Mouse (Mus musculus): ENCODE measurements around the gene Unc13b. TPM values are rescaled to one million over a fixed set of nuclear protein-coding genes. Genes with fewer than 3 reads are reported as not detected.

Unc13b gene
- polyA plus RNA-seq, 1 experiment from 2014 or later, result 1.5 TPM

DNA sequence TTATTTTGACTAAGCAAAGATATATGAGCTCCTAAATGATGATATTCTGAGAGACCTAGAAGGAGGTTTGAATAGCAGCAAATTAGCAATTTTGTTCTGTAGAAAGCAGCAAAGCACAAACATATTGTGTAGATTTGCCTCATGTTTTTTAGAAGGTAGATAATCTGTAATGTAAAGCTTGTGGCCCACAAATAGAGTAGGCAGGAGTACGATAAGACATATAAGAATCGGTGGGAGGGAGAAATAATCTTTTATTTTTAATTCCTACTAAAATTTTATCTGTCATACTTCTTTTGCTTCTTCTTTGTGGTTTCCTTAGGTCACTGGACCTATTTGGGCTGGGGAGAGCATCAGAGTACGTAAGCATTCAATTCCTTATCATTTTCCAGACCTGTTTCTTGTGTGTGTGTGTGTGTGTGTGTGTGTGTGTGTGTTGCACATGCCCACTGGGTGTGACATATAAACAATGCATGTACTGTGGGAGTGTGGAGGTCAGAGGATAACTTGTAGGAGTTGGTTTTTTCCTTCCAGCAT lies 102.4 kb downstream of the Unc13b start:
- 90% methylated on average over 3 of the region's 3 CpGs for WGBS
- Histone ChIP-seq H3K4me1 (replicated peaks; ENCODE audit: control insufficient read depth, insufficient read depth, low read length) (no peaks in the 10 kb centered on the region), H3K4me2 (replicated peaks; ENCODE audit: low read depth) (no peak overlapping the region), H3K9me3 (ENCODE audit: control insufficient read depth) (no peaks in the 10 kb centered on the region), H3K9ac (ENCODE audit: low read depth, low read length) (no peak overlapping the region), H3K27me3 (replicated peaks; ENCODE audit: control insufficient read depth, insufficient read depth, low read length) (no peaks in the 10 kb centered on the region), H3K36me3 (ENCODE audit: control insufficient read depth, insufficient read depth) (no peaks in the 10 kb centered on the region), H3K4me3 (ENCODE audit: low read depth, low read length) (no peak overlapping the region), H3K27ac (ENCODE audit: low read depth, low read length) (no peak overlapping the region)
- no peak for ATAC-seq
- TF ChIP-seq CTCF (IDR thresholded peaks at IDR 0.05; ENCODE audit: low read depth), result no peak

DNA sequence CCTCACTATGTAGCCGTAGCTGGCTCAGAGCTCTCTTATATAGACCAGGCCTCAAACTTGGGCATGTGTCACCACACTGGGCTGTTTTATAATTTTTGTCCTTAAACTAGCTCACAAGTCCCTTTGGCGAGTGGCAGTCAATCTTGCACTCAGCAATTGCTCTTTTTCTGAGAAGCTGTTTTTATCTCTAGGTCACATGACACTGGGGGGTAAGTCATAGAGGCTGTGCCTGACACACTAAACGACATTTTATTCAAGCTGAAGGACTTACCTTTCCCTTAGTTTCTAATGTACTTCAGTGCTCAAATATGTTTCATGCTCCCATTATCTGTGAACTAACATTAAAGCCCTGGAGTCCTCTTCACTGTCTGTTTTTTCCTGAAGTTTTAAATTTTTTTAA lies 104.5 kb downstream of the Unc13b start:
- no peak for ATAC-seq
- WGBS, result 57% methylated on average over 3 of the region's 3 CpGs
- no peak overlapping the region for H3K4me2 ChIP-seq (replicated peaks; ENCODE audit: low read depth)

DNA sequence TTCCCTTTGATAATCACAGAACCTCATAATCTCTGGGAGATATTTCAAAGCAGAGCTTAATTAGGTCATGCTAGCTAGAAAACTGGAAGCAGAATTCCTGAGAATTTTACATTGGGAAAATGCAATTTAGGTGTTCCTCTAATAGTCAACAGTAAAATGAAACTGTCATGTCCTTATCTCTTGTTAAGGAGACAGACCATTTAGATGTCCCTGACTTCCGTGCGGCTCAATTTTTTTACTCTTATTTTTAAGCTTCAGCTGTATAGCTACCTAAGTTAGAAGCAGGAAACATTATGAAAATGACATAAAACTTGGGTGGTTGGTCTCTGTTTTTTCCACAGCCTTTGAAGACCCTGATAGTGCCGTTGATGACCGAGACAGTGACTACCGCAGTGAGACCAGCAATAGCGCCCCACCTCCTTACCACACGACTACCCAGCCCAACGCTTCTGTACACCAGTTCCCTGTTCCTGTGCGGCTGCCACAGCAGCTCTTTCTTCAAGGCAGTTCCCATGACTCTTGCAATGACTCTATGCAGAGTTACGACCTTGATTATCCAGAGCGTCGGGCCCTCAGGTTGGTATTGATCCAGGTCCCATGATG lies 106.8 kb downstream of the Unc13b start:
- TF ChIP-seq CTCF (IDR thresholded peaks at IDR 0.05; ENCODE audit: low read depth), result no peak

More for the DNA sequence above, 104.5 kb downstream of the Unc13b start:
- H3K9ac ChIP-seq (ENCODE audit: low read depth, low read length), result no peak overlapping the region
- H3K36me3 ChIP-seq (ENCODE audit: control insufficient read depth, insufficient read depth), result no peaks in the 10 kb centered on the region
- H3K4me1 ChIP-seq (replicated peaks; ENCODE audit: control insufficient read depth, insufficient read depth, low read length), result no peaks in the 10 kb centered on the region
- H3K27ac ChIP-seq (ENCODE audit: low read depth, low read length), result no peak overlapping the region
- TF ChIP-seq CTCF (IDR thresholded peaks at IDR 0.05; ENCODE audit: low read depth), result no peak
- H3K4me3 ChIP-seq (ENCODE audit: low read depth, low read length), result no peak overlapping the region
- H3K9me3 ChIP-seq (ENCODE audit: control insufficient read depth), result no peaks in the 10 kb centered on the region
- H3K27me3 ChIP-seq (replicated peaks; ENCODE audit: control insufficient read depth, insufficient read depth, low read length), result no peaks in the 10 kb centered on the region

DNA sequence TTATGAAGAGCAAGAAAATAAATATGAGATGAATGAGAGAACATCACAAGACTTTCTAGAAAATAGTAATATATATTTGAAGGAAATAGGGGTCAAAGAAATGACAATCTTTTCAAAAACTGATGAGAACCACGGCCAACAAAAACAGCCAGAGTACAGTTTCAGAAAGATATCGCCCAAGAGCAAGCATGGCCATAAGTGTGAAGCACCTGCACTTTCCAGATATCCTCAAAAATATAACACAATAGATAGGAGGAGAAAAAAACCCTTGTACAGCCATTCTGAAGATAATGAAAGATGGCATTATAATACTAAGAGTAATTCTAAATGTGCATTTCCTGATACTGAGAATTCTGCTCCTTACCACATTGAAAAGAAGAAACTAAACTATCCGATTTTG lies 111.3 kb downstream of the Unc13b start:
- no peak overlapping the region for H3K27ac ChIP-seq (ENCODE audit: low read depth, low read length)
- H3K9me3 ChIP-seq (ENCODE audit: control insufficient read depth), result no peaks in the 10 kb centered on the region
- TF ChIP-seq CTCF (IDR thresholded peaks at IDR 0.05; ENCODE audit: low read depth), result no peak
- H3K9ac ChIP-seq (ENCODE audit: low read depth, low read length), result no peak overlapping the region
- H3K27me3 ChIP-seq (replicated peaks; ENCODE audit: control insufficient read depth, insufficient read depth, low read length), result no peaks in the 10 kb centered on the region
- 89% methylated on average over 3 of the region's 3 CpGs for WGBS
- no peaks in the 10 kb centered on the region for H3K4me1 ChIP-seq (replicated peaks; ENCODE audit: control insufficient read depth, insufficient read depth, low read length)
- no peaks in the 10 kb centered on the region for H3K36me3 ChIP-seq (ENCODE audit: control insufficient read depth, insufficient read depth)
- no peak overlapping the region for H3K4me3 ChIP-seq (ENCODE audit: low read depth, low read length)
- ATAC-seq, result no peak
- H3K4me2 ChIP-seq (replicated peaks; ENCODE audit: low read depth), result no peak overlapping the region

More for the DNA sequence above, 106.8 kb downstream of the Unc13b start:
- ATAC-seq, result no peak
- WGBS, result 72% methylated on average over 12 of the region's 12 CpGs
- Histone ChIP-seq H3K9me3 (ENCODE audit: control insufficient read depth) (no peaks in the 10 kb centered on the region), H3K27me3 (replicated peaks; ENCODE audit: control insufficient read depth, insufficient read depth, low read length) (no peaks in the 10 kb centered on the region), H3K9ac (ENCODE audit: low read depth, low read length) (no peak overlapping the region), H3K4me1 (replicated peaks; ENCODE audit: control insufficient read depth, insufficient read depth, low read length) (no peaks in the 10 kb centered on the region), H3K36me3 (ENCODE audit: control insufficient read depth, insufficient read depth) (no peaks in the 10 kb centered on the region), H3K4me3 (ENCODE audit: low read depth, low read length) (no peak overlapping the region), H3K4me2 (replicated peaks; ENCODE audit: low read depth) (no peak overlapping the region), H3K27ac (ENCODE audit: low read depth, low read length) (no peak overlapping the region; the same call in 1 of the 2 replicates)

DNA sequence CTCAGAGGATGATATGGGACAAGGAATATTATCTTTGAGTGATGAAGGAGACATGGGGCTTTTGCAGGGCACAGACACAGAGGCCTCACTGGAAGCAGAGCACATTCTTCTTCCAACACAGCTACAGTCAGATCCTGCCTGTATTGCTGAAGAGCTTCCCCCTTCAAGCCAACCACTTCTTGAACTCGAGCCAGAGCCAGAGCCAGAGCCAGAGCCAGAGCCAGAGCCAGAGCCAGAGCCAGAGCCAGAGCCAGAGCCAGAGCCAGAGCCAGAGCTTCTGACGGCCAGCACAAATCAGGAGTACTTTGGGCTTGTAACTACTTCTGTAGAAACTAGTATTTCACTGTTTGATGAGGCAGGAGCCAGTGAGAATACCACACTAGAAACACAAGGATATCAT lies 118.4 kb downstream of the Unc13b start:
- Histone ChIP-seq H3K27ac (ENCODE audit: low read depth, low read length) (no peak overlapping the region), H3K9me3 (ENCODE audit: control insufficient read depth) (no peaks in the 10 kb centered on the region), H3K9ac (ENCODE audit: low read depth, low read length) (no peak overlapping the region), H3K27me3 (replicated peaks; ENCODE audit: control insufficient read depth, insufficient read depth, low read length) (no peaks in the 10 kb centered on the region), H3K4me1 (replicated peaks; ENCODE audit: control insufficient read depth, insufficient read depth, low read length) (0 out of 2 replicates have a peak, but pooled peaks cover 4% of the 10 kb centered on the region), H3K36me3 (ENCODE audit: control insufficient read depth, insufficient read depth) (no peaks in the 10 kb centered on the region), H3K4me3 (ENCODE audit: low read depth, low read length) (no peak overlapping the region), H3K4me2 (replicated peaks; ENCODE audit: low read depth) (no peak overlapping the region)
- 83% methylated on average over 2 of the region's 2 CpGs for WGBS
- no peak for ATAC-seq
- TF ChIP-seq CTCF (IDR thresholded peaks at IDR 0.05; ENCODE audit: low read depth), result no peak

DNA sequence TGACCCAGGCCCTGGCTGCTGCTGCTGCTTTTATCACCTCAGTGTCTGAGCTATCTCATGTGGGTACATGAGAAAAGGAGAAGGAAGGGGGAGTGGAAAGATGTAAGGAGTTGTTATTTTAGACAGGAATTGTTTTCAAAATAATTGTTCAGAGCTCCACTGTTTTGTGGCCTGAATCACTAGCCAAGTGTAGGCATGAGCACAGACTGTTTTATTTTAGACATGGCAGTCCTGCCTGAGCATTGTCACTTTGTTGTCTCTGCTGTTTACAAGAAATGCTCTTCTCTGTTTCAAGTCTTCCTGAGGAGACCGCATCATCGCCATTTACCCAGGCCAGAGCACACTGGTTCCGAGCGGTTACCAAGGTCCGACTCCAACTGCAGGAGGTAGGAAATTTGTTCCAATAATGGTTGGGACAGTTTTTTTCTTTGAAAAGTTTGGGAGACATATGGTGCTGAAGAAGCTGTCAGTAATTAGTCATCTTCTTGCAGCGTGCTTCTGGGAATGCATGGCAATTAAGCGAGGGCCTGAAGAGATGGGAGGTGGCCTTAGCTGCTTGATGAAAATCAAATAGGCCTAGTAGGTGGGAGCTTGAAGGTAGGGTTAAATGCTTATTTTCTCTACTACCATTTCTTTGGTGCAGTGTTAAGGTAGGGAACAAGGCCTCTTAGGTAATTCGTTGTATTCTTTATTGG lies 123.9 kb downstream of the Unc13b start:
- Histone ChIP-seq H3K9me3 (ENCODE audit: control insufficient read depth) (no peaks in the 10 kb centered on the region), H3K27me3 (replicated peaks; ENCODE audit: control insufficient read depth, insufficient read depth, low read length) (no peaks in the 10 kb centered on the region), H3K4me1 (replicated peaks; ENCODE audit: control insufficient read depth, insufficient read depth, low read length) (0 out of 2 replicates have a peak, but pooled peaks cover 4% of the 10 kb centered on the region), H3K4me3 (ENCODE audit: low read depth, low read length) (no peak overlapping the region), H3K9ac (ENCODE audit: low read depth, low read length) (no peak overlapping the region), H3K4me2 (replicated peaks; ENCODE audit: low read depth) (no peak overlapping the region), H3K27ac (ENCODE audit: low read depth, low read length) (no peak overlapping the region), H3K36me3 (ENCODE audit: control insufficient read depth, insufficient read depth) (no peaks in the 10 kb centered on the region)
- ATAC-seq, result no peak
- TF ChIP-seq CTCF (IDR thresholded peaks at IDR 0.05; ENCODE audit: low read depth), result no peak
- 93% methylated on average over 8 of the region's 8 CpGs for WGBS

Measured in intestine, postnatal 0 days (tissue).